Mouse (Mus musculus): Measurements from ENCODE around the gene Nectin3. TPM values are rescaled to one million over a fixed set of nuclear protein-coding genes. Genes with fewer than 3 reads are reported as not detected.
"Not testable (repeated sequence)": the region's sequence is repeated elsewhere in the genome, so short reads cannot be mapped to it uniquely, and the experiment has no call there.

The Nectin3 gene
- polyA plus RNA-seq, 1 experiment from 2014 or later, result 14.5 TPM

DNA sequence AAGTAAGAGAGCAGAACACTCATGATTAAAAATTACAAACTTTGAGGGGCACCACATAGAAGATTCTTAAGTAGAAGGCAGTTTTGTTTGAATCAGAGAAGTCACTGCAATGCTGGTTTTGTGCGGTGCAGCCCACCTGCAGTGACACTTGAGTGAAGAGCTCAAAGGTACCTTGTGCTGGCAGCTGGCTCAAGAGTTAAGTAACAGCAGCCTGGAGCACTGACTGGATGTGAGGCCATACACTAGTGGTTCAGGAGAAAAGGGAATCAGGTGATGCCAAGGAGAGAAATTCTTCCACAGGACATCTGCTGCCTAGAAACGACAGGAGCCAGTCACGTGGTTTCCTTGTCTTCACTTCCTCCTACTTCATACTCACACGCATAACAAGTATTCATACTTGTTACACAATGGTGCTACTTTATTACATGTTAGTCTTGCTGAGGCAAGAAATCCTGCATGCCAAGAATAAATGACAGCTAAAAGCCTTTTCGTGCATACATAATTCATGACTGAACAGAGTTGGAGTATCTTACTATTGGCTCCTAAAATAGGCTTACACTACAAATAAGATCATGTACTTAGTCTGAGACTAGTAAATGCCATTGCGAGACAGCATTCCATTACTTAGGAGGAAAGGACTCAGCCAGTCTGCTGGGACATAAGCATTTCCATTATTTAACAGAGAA, 88.1 kb downstream of the Nectin3 start:
- ATAC-seq (ENCODE audit: insufficient number of reproducible peaks, insufficient read depth, low FRiP score, low TSS enrichment, low read depth), result no peak
- Histone ChIP-seq H3K36me3 (no peaks in the 10 kb centered on the region), H3K9me3 (no peaks in the 10 kb centered on the region), H3K4me1 (peaks cover 7% of the 10 kb centered on the region), H3K9ac (no peak overlapping the region), H3K4me3 (no peak overlapping the region), H3K27ac (0 out of 2 replicates have a peak overlapping the region, but pooled peaks have one; percentile 39), H3K27me3 (no peaks in the 10 kb centered on the region), H3K4me2 (no peak overlapping the region)
- 77% methylated on average over 6 of the region's 6 CpGs for WGBS

DNA sequence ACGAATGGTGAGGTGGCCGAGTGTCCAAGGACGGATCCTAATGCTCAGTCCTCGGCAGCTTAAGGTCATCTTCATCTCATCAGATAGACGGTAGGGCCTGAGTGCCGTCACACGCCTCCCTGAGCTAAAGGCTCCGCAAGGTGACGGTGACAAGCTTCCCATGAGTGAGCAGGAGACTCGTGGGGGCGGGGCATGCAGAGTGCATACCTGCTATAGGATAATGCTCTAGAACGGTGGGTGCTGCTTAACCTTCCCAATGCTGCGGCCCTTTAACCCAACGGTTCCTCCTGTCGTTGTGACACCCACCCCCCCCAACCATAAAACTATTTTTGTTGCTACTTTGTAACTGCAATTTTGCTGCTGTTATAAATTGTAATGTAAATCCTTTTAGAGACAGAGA, 90.3 kb downstream of the Nectin3 start:
- Histone ChIP-seq H3K4me3 (no peak overlapping the region), H3K27me3 (no peaks in the 10 kb centered on the region), H3K4me2 (no peak overlapping the region), H3K27ac (no peak overlapping the region), H3K9me3 (no peaks in the 10 kb centered on the region), H3K36me3 (no peaks in the 10 kb centered on the region), H3K4me1 (peaks cover 7% of the 10 kb centered on the region), H3K9ac (no peak overlapping the region)
- no peak for ATAC-seq (ENCODE audit: insufficient number of reproducible peaks, insufficient read depth, low FRiP score, low TSS enrichment, low read depth)
- 95% methylated on average over 15 of the region's 15 CpGs for WGBS

DNA sequence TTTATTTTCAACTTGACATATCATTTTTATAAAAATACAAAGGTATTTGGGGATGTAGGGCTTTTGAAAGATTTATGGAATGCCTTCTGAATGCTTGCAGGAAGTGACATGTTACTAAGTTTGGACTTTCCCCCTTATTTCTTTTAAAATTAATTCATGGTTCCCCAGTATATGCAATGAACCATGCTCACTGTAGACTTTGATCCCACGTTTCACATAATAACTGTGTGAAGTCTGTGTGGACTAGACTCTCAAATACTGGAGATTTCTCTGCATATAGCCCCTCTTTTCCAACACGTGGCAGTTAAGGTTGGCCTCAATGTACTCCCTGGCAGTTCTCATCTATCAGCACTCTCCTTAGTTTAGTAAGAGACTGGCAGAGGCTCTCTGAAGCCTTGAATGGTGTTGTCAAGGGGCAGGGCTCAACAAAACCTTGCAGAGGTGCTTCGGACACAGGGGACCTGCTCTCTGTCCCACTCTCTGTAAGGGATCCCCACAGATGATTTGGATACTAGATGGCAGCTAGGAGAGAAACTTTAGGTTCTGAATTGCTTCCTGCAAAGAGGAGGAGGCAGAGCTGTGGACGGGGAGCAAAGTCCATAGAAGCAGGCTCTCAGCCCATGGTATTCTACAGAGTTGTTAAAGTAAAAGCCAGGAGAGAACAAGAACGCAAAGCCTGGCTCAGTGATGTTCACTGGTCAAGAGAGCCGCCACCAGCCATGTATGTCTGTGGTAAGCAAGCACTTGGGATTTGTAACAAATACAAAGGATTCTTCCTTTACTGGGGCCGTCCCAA, 91.3 kb downstream of the Nectin3 start:
- H3K27ac ChIP-seq, result no peak overlapping the region
- no peak overlapping the region for H3K4me3 ChIP-seq
- H3K9me3 ChIP-seq, result no peaks in the 10 kb centered on the region
- no peak overlapping the region for H3K9ac ChIP-seq
- H3K36me3 ChIP-seq, result no peaks in the 10 kb centered on the region
- peaks cover 3% of the 10 kb centered on the region; the same call in 1 of the 2 replicates for H3K4me1 ChIP-seq
- H3K4me2 ChIP-seq, result no peak overlapping the region
- H3K27me3 ChIP-seq, result no peaks in the 10 kb centered on the region
- ATAC-seq (ENCODE audit: insufficient number of reproducible peaks, insufficient read depth, low FRiP score, low TSS enrichment, low read depth), result no peak
- WGBS, result 85% methylated on average over 7 of the region's 7 CpGs

DNA sequence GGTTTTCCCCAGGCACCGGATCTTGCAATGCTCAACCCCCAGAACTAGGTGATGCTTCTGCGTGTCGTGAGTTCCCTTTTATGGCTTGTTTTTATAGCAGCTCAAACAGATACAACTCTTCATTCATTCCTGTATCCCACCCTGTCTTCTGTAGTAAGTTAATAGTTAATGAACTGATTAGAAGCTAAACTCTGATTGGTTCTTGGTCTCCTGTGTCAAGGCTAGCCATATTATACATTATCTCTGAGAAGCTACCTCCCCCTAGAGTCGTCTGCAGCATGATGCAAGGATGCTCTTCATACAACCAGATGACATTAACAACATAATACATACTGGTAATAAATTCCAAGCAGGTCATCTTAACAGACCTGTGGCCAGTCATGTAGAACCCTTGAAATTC, 100.4 kb downstream of the Nectin3 start:
- Histone ChIP-seq H3K9me3 (no peaks in the 10 kb centered on the region), H3K36me3 (peaks cover 6% of the 10 kb centered on the region; the same call in 1 of the 2 replicates), H3K9ac (no peak overlapping the region), H3K4me1 (no peaks in the 10 kb centered on the region), H3K4me2 (no peak overlapping the region), H3K4me3 (no peak overlapping the region), H3K27me3 (no peaks in the 10 kb centered on the region), H3K27ac (no peak overlapping the region)
- ATAC-seq (ENCODE audit: insufficient number of reproducible peaks, insufficient read depth, low FRiP score, low TSS enrichment, low read depth), result no peak
- WGBS, result 90% methylated on average over 4 of the region's 4 CpGs

DNA sequence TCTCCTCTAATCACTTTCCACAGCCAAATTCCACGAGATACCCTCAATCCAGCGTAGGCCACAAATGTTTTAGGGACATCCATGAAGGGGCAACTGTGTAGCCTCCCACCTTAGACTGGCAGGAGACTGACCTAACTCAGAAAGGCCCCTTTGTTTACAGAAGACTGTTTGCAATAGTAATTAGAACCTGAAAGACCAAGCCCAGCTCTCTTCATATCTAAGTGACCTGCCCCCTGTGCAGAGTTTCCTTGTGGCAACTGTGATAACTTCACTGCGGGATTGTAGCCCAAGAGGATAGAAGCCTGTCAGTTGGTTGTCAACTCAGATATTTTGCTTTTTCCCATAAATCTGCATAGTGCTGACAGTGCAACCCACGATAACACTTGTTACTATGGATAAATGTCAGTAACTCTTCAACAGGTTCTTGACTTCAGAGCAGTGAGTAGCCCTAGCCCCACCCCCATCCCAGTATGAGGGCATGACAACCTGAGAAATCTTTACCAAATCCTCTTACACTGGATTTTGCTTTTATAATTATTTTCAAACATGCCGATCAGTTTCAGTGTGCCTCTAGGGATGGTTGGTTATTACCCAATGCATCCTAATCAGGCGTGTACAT, 108.8 kb downstream of the Nectin3 start:
- 38% methylated on average over 6 of the region's 6 CpGs for WGBS
- no peak overlapping the region for H3K4me3 ChIP-seq
- H3K4me1 ChIP-seq, result peaks cover 24% of the 10 kb centered on the region
- no peak overlapping the region for H3K27ac ChIP-seq
- no peak overlapping the region for H3K9ac ChIP-seq
- peaks cover 2% of the 10 kb centered on the region; the same call in 1 of the 2 replicates for H3K36me3 ChIP-seq
- no peaks in the 10 kb centered on the region for H3K9me3 ChIP-seq
- H3K27me3 ChIP-seq, result no peaks in the 10 kb centered on the region
- no peak overlapping the region for H3K4me2 ChIP-seq
- ATAC-seq (ENCODE audit: insufficient number of reproducible peaks, insufficient read depth, low FRiP score, low TSS enrichment, low read depth), result no peak

DNA sequence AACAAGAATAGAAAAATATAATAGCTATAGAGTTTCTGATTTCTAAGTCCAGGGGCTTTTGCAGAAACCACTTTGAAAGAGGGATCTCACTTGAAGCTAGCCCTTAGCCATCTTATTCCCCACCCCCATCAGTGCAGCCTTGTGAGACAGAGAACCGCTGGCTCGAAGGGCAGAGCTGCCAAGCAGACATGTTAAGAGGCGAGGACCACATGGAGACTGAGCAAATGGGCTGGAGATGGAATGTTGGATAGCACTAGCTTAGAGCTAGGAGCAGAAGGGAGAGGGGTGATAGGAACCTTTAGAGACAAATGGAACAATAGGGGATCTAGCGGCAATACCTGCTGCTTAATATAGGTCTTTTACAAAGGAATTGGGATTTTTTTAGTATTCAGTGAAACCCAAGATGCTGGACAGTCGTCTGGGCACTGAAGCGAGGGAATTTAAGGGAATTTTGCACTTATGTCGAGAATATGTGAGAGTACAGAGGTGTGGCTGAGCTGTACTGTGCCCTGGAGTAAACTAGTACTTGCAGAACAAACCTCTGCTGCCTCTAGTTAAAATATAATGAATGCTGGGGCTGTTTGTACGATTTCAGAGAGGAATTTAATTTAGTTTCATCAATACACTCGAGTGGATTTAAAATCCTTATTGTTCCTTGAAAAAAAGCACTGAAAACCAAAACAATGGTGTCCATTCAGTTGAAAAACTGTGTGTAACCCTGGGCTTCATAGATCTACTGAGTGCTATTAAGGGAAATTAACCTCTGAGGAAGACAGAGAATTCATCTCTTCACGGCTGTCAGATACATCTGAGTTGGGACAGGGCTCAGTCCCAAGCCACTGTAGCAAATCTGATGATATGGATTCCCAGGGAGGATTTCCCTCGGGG, 109.6 kb downstream of the Nectin3 start:
- Histone ChIP-seq H3K4me3 (no peak overlapping the region), H3K27ac (peak overlapping the region; percentile 60), H3K9me3 (no peaks in the 10 kb centered on the region), H3K4me1 (peaks cover 24% of the 10 kb centered on the region), H3K27me3 (no peaks in the 10 kb centered on the region), H3K9ac (no peak overlapping the region), H3K36me3 (no peaks in the 10 kb centered on the region), H3K4me2 (no peak overlapping the region)
- 29% methylated on average over 11 of the region's 11 CpGs for WGBS
- ATAC-seq (ENCODE audit: insufficient number of reproducible peaks, insufficient read depth, low FRiP score, low TSS enrichment, low read depth), result no peak

DNA sequence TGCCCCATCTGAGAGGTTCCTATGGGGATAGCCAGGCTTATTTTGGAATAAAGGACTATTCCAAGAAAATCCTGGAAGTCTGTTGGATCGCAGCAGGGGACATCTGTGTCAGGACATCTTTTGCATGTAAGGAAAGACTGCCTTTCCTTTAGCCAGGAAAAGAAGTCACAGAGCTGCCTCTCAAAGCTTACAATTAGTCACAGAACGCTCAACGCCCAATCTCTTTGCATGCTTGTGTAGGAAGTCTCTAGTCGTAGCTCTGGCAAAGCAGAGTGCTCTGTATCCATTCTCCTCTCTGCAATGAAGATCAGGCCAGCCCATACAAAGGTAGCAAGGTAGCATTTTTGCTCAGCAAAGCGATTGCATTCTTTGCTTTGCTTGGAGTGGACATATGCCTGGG, 114.0 kb downstream of the Nectin3 start:
- H3K4me3 ChIP-seq, result no peak overlapping the region
- H3K4me1 ChIP-seq, result peaks cover 13% of the 10 kb centered on the region
- H3K36me3 ChIP-seq, result no peaks in the 10 kb centered on the region
- no peak overlapping the region for H3K4me2 ChIP-seq
- H3K27me3 ChIP-seq, result no peaks in the 10 kb centered on the region
- ATAC-seq (ENCODE audit: insufficient number of reproducible peaks, insufficient read depth, low FRiP score, low TSS enrichment, low read depth), result no peak
- H3K9me3 ChIP-seq, result no peaks in the 10 kb centered on the region
- WGBS, result 70% methylated on average over 5 of the region's 5 CpGs
- no peak overlapping the region for H3K27ac ChIP-seq
- H3K9ac ChIP-seq, result no peak overlapping the region

DNA sequence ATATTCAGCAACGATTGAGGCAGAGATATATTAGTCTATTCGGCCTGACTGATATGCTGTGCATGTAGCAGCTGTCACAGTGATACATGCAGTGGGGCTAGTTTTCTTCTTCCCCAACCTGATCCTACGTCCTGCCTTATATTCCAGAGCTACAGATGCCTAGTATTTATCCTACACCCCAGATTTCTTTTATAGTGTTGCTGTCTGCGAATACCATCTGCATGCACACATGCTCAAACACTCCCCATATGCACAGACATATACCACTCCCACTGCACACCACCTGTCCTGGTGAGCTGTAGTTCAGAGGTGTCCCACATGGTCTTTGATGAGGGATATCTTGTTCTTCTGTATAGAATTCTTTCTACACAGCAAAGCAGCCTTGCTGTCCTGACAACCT, 115.0 kb downstream of the Nectin3 start:
- H3K27ac ChIP-seq, result no peak overlapping the region
- WGBS, result 88% methylated on average over 4 of the region's 4 CpGs
- no peaks in the 10 kb centered on the region for H3K27me3 ChIP-seq
- H3K4me3 ChIP-seq, result no peak overlapping the region
- no peak overlapping the region for H3K4me2 ChIP-seq
- peaks cover 4% of the 10 kb centered on the region; the same call in 1 of the 2 replicates for H3K4me1 ChIP-seq
- H3K9ac ChIP-seq, result no peak overlapping the region
- no peaks in the 10 kb centered on the region for H3K36me3 ChIP-seq
- H3K9me3 ChIP-seq, result no peaks in the 10 kb centered on the region
- no peak for ATAC-seq (ENCODE audit: insufficient number of reproducible peaks, insufficient read depth, low FRiP score, low TSS enrichment, low read depth)

DNA sequence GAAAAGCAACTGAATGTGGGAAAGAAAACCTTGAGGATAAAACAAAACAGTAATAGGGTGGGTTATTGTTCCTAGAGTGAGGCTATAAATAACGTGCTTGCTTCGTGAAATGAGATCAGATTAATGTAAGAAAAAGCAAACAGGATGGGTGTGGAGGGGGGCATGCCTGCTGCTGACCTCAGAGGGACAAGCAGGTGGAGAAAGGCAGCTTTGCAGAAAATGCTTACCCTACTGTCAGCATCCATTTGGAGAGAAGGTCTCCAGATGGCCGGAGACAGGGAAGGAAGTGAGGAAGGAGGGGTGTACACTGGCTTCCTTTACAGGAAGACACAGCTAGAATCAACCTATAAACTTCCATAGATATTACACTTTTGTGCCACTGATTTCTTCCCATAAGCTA, 121.8 kb downstream of the Nectin3 start:
- Histone ChIP-seq H3K27me3 (no peaks in the 10 kb centered on the region), H3K4me3 (no peak overlapping the region), H3K4me1 (no peaks in the 10 kb centered on the region; the same call in 1 of the 2 replicates), H3K4me2 (no peak overlapping the region), H3K9me3 (no peaks in the 10 kb centered on the region), H3K36me3 (no peaks in the 10 kb centered on the region), H3K9ac (no peak overlapping the region), H3K27ac (no peak overlapping the region)
- 59% methylated on average over 3 of the region's 3 CpGs for WGBS
- ATAC-seq (ENCODE audit: insufficient number of reproducible peaks, insufficient read depth, low FRiP score, low TSS enrichment, low read depth), result no peak

DNA sequence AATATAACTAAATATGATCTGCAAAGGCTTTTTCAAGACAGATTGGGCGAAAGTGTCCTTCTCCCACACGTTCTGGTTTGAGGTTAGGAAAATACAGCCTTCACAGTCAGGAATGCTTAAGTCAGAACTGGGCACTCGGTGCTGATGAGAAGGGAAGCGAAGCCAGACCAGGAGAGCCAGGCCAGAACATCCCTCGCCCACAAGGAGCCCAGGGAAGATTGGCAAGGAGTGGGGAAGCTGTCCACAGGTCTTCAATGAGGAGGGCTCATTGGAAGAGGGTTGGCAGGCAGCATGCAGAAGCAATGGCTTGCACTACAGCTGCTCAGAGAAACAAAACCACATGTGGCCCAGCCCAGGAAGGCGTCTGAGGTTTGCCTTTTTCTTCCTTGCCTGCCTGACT, 136.3 kb downstream of the Nectin3 start:
- H3K27ac ChIP-seq, result no peak overlapping the region
- H3K9me3 ChIP-seq, result no peaks in the 10 kb centered on the region
- no peak overlapping the region for H3K4me2 ChIP-seq
- no peak overlapping the region for H3K4me3 ChIP-seq
- H3K4me1 ChIP-seq, result peaks cover 14% of the 10 kb centered on the region
- ATAC-seq (ENCODE audit: insufficient number of reproducible peaks, insufficient read depth, low FRiP score, low TSS enrichment, low read depth), result no peak
- H3K9ac ChIP-seq, result no peak overlapping the region
- no peaks in the 10 kb centered on the region for H3K36me3 ChIP-seq
- H3K27me3 ChIP-seq, result no peaks in the 10 kb centered on the region
- WGBS, result 44% methylated on average over 6 of the region's 6 CpGs

DNA sequence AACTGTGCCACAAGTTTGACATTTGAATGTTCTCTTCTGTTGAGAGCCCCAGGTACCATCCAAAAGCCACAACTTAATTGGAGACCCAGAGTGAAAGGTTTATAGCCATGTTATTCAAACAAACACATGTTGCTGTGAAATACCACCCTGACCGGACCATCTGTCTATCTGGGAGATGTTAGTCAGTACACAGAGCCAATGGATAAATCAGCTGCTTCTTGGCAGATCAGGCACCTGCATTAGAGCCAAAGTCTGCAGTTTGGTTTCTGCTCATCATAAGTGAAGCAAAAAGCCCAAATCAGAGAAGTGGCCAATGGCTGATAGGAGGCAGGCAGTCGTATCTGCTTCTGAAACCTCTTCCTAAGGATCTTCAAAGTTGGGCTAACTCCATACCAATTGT, 140.7 kb downstream of the Nectin3 start:
- 86% methylated on average over 2 of the region's 2 CpGs for WGBS
- ATAC-seq (ENCODE audit: insufficient number of reproducible peaks, insufficient read depth, low FRiP score, low TSS enrichment, low read depth); H3K27ac ChIP-seq; H3K4me2 ChIP-seq; H3K36me3 ChIP-seq; H3K27me3 ChIP-seq; H3K9me3 ChIP-seq; H3K4me3 ChIP-seq; H3K9ac ChIP-seq: not testable (repeated sequence)
- peaks cover 14% of the 10 kb centered on the region for H3K4me1 ChIP-seq
